Mouse (Mus musculus) heart, adult 2 months (tissue): ENCODE results near the gene Mknk1. TPM values are rescaled to one million over a fixed set of nuclear protein-coding genes. Genes with fewer than 3 reads are reported as not detected.
A peak's percentile ranks its signal among the peaks of the same experiment; 100 is the strongest.

Experiments
- DNase-seq, 2 experiments: peaks; one replicate each; pipeline ENCODE4 v3.0.0; 2021
- H3K27ac ChIP-seq: fragments of 200-600 bp; 2 replicates; pipeline ENCODE4 v1.8.1; 2022
- H3K27me3 ChIP-seq: fragments of 200-500 bp; 2 replicates; pipeline ENCODE4 v1.6.1; 2012; ENCODE audit warnings: mild to moderate bottlenecking, low read length, inconsistent platforms, mixed read lengths; ENCODE audit not compliant: control insufficient read depth, insufficient read depth
- H3K36me3 ChIP-seq: fragments of 200-500 bp; 2 replicates; pipeline ENCODE4 v1.6.1; 2012; ENCODE audit warnings: low read length, inconsistent platforms; ENCODE audit not compliant: control insufficient read depth, insufficient read depth
- H3K4me1 ChIP-seq: fragments of 200-500 bp; 2 replicates; pipeline ENCODE4 v1.6.1; 2011; ENCODE audit warnings: low read length; ENCODE audit not compliant: control insufficient read depth, insufficient read depth
- H3K4me3 ChIP-seq: fragments of 200-600 bp; 2 replicates; pipeline ENCODE4 v1.8.1; 2022
- H3K79me2 ChIP-seq: fragments of 200-500 bp; replicated peaks from 2 replicates; pipeline ENCODE4 v1.6.1; 2012; ENCODE audit warnings: mild to moderate bottlenecking, inconsistent platforms, low read length, moderate library complexity, mixed read lengths; ENCODE audit not compliant: control insufficient read depth, insufficient read depth
- H3K9ac ChIP-seq: fragments of 200-500 bp; 2 replicates; pipeline ENCODE4 v1.6.1; 2012; ENCODE audit warnings: low read depth, mild to moderate bottlenecking, control low read depth, inconsistent platforms, low read length, mixed read lengths
- CTCF ChIP-seq: fragments of 200-600 bp; IDR thresholded peaks from 2 replicates; pipeline ENCODE4 v1.8.1; 2022; ENCODE audit warnings: antibody characterized with exemption, mild to moderate bottlenecking, moderate library complexity
- EP300 ChIP-seq: fragments of 200-500 bp; IDR thresholded peaks from 2 replicates; pipeline ENCODE4 v1.6.1; 2011; ENCODE audit warnings: low read depth, low read length, control low read depth; ENCODE audit not compliant: insufficient read depth
- POLR2A ChIP-seq: fragments of 200-500 bp; IDR thresholded peaks from 2 replicates; pipeline ENCODE4 v1.6.1; 2011; ENCODE audit warnings: mild to moderate bottlenecking, low read depth, low read length, control low read depth; ENCODE audit not compliant: insufficient read depth
- WGBS: fragments of 180-500 bp; shearing (Covaris S2); methylation state at CpG from one replicate; pipeline ENCODE4 v1.1.7; 2018; 5-methylcytosine and 5-hydroxymethylcytosine counted together
- intact Hi-C: fragments of 180-260 bp; cut with DNase I; formaldehyde crosslinking; loops from one replicate; pipeline ENCODE4 v1.15.1; 2025
- polyA plus RNA-seq: library from polyadenylated mRNA; depleted of rRNA; stranded (reverse); fragments of >200 nt; gene quantifications from 2 replicates; pipeline ENCODE4 v1.2.3, GENCODE M21; 2012
- total RNA-seq, 2 experiments: library from RNA; stranded (reverse); gene quantifications; 2 replicates each; pipeline ENCODE4 v1.2.3; 2021

The Mknk1 gene
- total and polyA plus RNA-seq, 3 experiments, result 18.3 to 32.1 (median 20.6) TPM

DNA sequence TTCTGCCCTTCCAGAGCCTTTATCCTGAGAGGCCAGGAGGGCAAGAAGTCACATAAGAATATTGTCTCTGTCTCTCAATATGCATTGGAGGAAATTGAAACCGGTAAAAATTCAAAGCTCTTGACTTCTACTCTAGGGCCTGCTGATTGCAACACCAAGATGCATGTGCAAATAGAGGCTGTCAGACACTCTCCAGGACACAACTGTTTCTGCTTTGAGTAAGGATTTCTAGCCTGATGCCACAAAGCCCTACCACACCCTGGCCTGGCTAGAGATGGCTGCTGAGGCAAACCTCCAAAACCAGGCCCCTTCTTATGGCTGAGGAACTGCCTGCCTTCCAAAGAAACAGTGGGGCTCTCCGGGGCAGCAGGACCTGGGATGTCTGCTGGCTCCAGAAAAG lies 3.4 kb upstream of the Mknk1 start:
- WGBS, result 69% methylated on average over 2 of the region's 2 CpGs
- no peaks in the 10 kb centered on the region for H3K36me3 ChIP-seq

DNA sequence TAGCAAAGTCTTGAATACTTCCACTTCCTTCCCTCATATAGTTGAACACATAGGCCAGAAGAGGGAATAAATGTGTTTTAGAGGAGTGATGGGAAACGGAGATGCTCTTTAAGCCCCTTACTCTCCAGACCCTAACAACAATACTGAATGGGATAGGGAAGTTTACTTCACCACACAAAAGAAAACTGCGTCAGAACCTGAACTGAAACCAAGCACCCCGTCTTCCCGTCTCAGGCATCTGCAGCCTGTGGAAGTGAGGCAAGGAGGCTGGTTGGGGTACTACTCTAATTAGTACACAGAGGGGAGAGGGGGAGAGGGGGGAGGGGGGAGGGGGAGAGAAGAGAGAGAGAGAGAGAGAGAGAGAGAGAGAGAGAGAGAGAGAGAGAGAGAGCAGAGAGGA lies 802 bp upstream of the Mknk1 start:
- DNase-seq, result no peak
- no peak overlapping the region for H3K27ac ChIP-seq
- no peak overlapping the region for H3K9ac ChIP-seq
- intact Hi-C loops, result loop anchor here (5.0 to 10.0 kb wide), 2 partner anchors 101 to 217 kb away; partner anchors contain the start of genes Efcab14 and Nsun4
- H3K4me1 ChIP-seq, result no peaks in the 10 kb centered on the region; the same call in 1 of the 2 replicates
- H3K27me3 ChIP-seq, result no peaks in the 10 kb centered on the region
- H3K4me3 ChIP-seq, result no peak overlapping the region
- WGBS, result 67% methylated on average over 4 of the region's 4 CpGs
- H3K79me2 ChIP-seq, result no peaks in the 10 kb centered on the region
- TF ChIP-seq POLR2A (no peak), CTCF (no peak), EP300 (no peak)
- no peaks in the 10 kb centered on the region for H3K36me3 ChIP-seq

More for the DNA sequence above, 3.4 kb upstream of the Mknk1 start:
- no peak overlapping the region for H3K27ac ChIP-seq
- intact Hi-C loops, result loop anchor here (5.0 to 10.0 kb wide), 2 partner anchors 98 to 219 kb away; partner anchors contain the start of genes Efcab14 and Nsun4
- TF ChIP-seq POLR2A (no peak), EP300 (no peak)
- no peak overlapping the region for H3K4me3 ChIP-seq
- no peak overlapping the region for H3K9ac ChIP-seq
- H3K27me3 ChIP-seq, result no peaks in the 10 kb centered on the region
- DNase-seq, result no peak
- H3K4me1 ChIP-seq, result no peaks in the 10 kb centered on the region; the same call in 1 of the 2 replicates
- H3K79me2 ChIP-seq, result no peaks in the 10 kb centered on the region

DNA sequence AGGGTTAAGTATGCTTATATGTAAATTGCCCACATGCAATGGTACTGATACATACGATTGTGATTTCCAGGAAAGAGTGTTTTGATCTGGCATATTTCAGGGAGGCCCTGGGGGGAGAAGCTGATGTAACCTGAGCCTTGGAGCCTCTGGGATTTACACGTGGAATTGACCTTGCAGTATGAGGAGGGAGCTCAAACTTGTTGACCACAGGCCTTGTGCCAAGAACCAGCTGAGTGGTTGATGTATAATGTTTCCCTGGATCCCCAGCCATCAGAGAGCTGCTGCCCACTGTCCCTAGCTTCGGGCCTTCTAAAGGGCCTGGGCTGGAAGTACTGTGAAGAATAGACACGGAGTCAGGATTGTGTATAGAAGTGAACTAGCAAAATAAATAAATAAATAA lies 958 bp downstream of the Mknk1 start:
- TF ChIP-seq CTCF (no peak), EP300 (no peak), POLR2A (no peak)
- Histone ChIP-seq H3K27me3 (no peaks in the 10 kb centered on the region), H3K4me1 (no peaks in the 10 kb centered on the region; the same call in 1 of the 2 replicates), H3K79me2 (no peaks in the 10 kb centered on the region), H3K36me3 (no peaks in the 10 kb centered on the region), H3K27ac (no peak overlapping the region), H3K9ac (no peak overlapping the region), H3K4me3 (no peak overlapping the region)
- DNase-seq, result no peak
- intact Hi-C loops, result loop anchor here (1.0 to 10.0 kb wide), 4 partner anchors 13 to 215 kb away; partner anchors contain the start of genes Cyp4b1, Efcab14 and Nsun4
- 46% methylated on average over 4 of the region's 4 CpGs for WGBS

DNA sequence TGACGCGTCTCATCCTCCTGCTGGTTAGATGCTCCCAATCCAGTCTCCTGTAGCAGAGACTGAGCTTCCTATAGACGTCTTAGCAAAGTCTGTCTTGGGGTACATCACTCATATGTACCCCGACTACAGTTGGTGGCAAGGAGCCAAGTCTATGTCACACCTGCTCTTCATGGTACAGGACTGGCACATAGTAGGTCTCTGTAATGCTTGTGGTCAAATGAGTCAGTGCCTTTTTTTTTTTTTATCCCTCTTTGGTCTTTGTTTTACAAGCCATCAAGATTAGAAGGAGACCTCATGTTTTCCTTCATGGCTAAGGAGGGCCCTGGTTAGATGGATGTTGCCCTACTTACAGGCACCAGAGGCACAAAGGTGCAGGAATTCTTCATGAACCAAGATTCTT lies 1.8 kb downstream of the Mknk1 start:
- Histone ChIP-seq H3K27me3 (no peaks in the 10 kb centered on the region), H3K36me3 (no peaks in the 10 kb centered on the region), H3K79me2 (no peaks in the 10 kb centered on the region), H3K9ac (no peak overlapping the region), H3K27ac (no peak overlapping the region), H3K4me3 (no peak overlapping the region), H3K4me1 (no peaks in the 10 kb centered on the region; the same call in 1 of the 2 replicates)
- TF ChIP-seq POLR2A, result no peak
- TF ChIP-seq CTCF, result no peak
- TF ChIP-seq EP300, result no peak
- intact Hi-C loops, result loop anchor here (10.0 kb wide), 1 partner anchor 196 kb away; the partner anchor contains the start of gene Cyp4b1
- WGBS, result 85% methylated on average over 4 of the region's 4 CpGs
- no peak for DNase-seq

DNA sequence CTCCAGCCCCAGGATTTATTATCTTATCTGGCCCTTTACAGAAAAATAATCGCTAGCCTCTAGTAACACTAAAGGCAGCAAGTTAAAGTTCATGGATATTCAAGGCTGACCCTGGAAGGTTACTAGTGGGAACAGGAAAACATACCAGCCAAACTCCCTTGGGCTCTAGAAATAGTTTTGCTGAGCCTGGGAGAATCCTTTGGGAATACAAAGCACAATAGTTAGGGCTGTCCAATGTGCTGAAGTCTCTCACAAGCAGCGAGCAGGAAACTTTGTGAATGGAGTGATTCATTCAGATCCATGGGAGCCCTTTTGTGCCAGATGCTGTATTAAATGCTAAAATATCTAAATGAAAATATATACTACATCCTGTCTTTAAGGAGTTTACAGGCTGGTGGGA lies 7.7 kb downstream of the Mknk1 start:
- no peak overlapping the region for H3K4me3 ChIP-seq
- no peak for TF ChIP-seq POLR2A
- TF ChIP-seq EP300, result no peak
- TF ChIP-seq CTCF, result no peak
- no peaks in the 10 kb centered on the region for H3K27me3 ChIP-seq
- no peak overlapping the region for H3K9ac ChIP-seq
- H3K36me3 ChIP-seq, result peaks cover 22% of the 10 kb centered on the region
- H3K27ac ChIP-seq, result peak overlapping the region; percentile 12; the same call in 1 of the 2 replicates
- peaks cover 14% of the 10 kb centered on the region for H3K4me1 ChIP-seq
- 27% methylated on average over 2 of the region's 2 CpGs for WGBS
- no peaks in the 10 kb centered on the region for H3K79me2 ChIP-seq
- intact Hi-C loops, result loop anchor here (10.0 kb wide), 1 partner anchor 202 kb away; the partner anchor contains the start of gene Cyp4b1
- DNase-seq, result no peak

DNA sequence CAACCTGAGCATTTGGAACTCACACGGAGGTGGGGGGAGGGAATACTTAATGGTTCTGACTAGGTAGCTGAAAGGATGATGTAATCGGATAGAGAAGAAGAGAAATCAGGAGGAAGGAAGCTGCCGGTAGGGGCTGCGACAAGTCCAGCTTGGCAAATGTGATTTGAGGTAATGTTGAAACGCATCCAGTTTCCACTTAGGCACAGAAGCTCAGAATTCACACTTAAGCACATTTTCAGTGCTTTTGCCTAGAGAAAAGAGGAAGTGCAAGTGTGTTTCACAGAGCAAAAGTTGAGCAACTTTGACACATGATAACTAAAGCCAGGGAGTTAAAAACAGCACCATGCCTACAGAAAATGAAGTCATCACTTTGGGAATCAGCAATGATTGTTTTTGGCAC lies 8.4 kb downstream of the Mknk1 start:
- DNase-seq, result no peak
- intact Hi-C loops, result loop anchor here (10.0 kb wide), 1 partner anchor 203 kb away; the partner anchor contains the start of gene Cyp4b1
- H3K27me3 ChIP-seq, result no peaks in the 10 kb centered on the region
- H3K36me3 ChIP-seq, result peaks cover 22% of the 10 kb centered on the region
- TF ChIP-seq CTCF (0 out of 2 replicates have a peak, but pooled peaks have one; percentile 14), EP300 (no peak), POLR2A (no peak)
- peak overlapping the region; percentile 21 for H3K27ac ChIP-seq
- no peak overlapping the region for H3K4me3 ChIP-seq
- no peaks in the 10 kb centered on the region for H3K79me2 ChIP-seq
- no peak overlapping the region for H3K9ac ChIP-seq
- WGBS, result 23% methylated on average over 5 of the region's 5 CpGs
- peaks cover 15% of the 10 kb centered on the region for H3K4me1 ChIP-seq
